Mouse (Mus musculus) embryonic fibroblast, embryonic 13.5 days (primary cell): Measurements from ENCODE around the gene Dnajc16.

Experiments used
- CTCF ChIP-seq: IDR thresholded peaks from 2 replicates; pipeline ENCODE4 v1.5.1; 2011; ENCODE audit warnings: mild to moderate bottlenecking, control low read depth, low read length, moderate library complexity, borderline replicate concordance; ENCODE audit not compliant: insufficient read depth
- POLR2A ChIP-seq: IDR thresholded peaks from 2 replicates; pipeline ENCODE4 v1.6.1; 2011; ENCODE audit warnings: low read depth, mild to moderate bottlenecking, control low read depth, low read length, moderate library complexity

DNA sequence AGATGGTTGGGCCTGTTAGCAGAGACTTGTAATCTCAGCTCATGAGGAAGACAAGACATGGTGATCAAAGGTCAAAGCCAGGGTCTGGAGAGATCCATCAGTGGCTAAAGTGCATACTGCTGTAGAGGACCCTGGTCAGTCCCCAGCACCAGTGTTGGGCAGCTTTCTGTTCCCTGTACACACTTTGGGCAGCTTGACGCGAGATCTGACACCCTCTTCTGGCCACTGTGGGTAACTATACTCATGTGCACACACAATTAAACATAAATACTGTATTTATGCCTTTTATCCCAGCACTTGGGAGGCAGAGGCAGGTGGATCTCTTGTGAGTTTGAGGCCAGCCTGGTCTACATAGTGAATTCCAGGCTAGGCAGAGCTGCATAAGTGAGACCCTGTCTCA, 20.2 kb upstream of the Dnajc16 start:
- TF ChIP-seq CTCF (no peak), POLR2A (no peak)
